Mouse (Mus musculus) CH12.LX (cell line): Measurements from ENCODE around the gene Sema6d. TPM values are rescaled to one million over a fixed set of nuclear protein-coding genes. Genes with fewer than 3 reads are reported as not detected.

Source experiments
- DNase-seq: peaks from one replicate; pipeline ENCODE4 v3.0.0-alpha.2; 2013; ENCODE audit errors: extremely low read depth
- H3K27ac ChIP-seq: 2 replicates; pipeline ENCODE4 v1.5.1; 2012; ENCODE audit warnings: low read depth, mild to moderate bottlenecking, control low read depth, moderate library complexity; ENCODE audit not compliant: insufficient read depth
- H3K27me3 ChIP-seq: replicated peaks from 2 replicates; pipeline ENCODE3; 2012; ENCODE audit warnings: inconsistent platforms
- H3K36me3 ChIP-seq, 2 experiments: replicated peaks in 1 of 2; 2 replicates each; pipeline versions ENCODE3 to v1.6.1; 2012; ENCODE audit warnings: inconsistent platforms in 1 of 2, low read length in 1 of 2, mild to moderate bottlenecking in 1 of 2, mixed read lengths in 1 of 2, moderate library complexity in 1 of 2; ENCODE audit not compliant: control insufficient read depth in 1 of 2, insufficient read depth in 1 of 2
- H3K4me1 ChIP-seq, 2 experiments: 2 replicates each; pipeline ENCODE4 v1.6.1; 2012; ENCODE audit warnings: inconsistent platforms in 1 of 2, moderate library complexity in 1 of 2; ENCODE audit not compliant: insufficient read depth in 2 of 2, control insufficient read depth in 1 of 2
- H3K4me2 ChIP-seq: 2 replicates; pipeline ENCODE4 v1.6.1; 2012; ENCODE audit warnings: low read depth, mild to moderate bottlenecking, control low read depth; ENCODE audit not compliant: poor library complexity, insufficient read depth, severe bottlenecking
- H3K4me3 ChIP-seq, 3 experiments: fragments of 150-350 bp in 1 of 3; sonication (generic) in 1 of 3; replicated peaks in 1 of 3; 2 replicates each; pipeline versions ENCODE3 to v1.5.1; 2011 to 2012; ENCODE audit warnings: low read depth in 2 of 3, low read length in 2 of 3, mild to moderate bottlenecking in 2 of 3, moderate library complexity in 2 of 3, control low read depth in 1 of 3, improper control_type of control experiment in 1 of 3, inconsistent platforms in 1 of 3, mixed read lengths in 1 of 3; ENCODE audit not compliant: poor library complexity in 1 of 3
- H3K79me2 ChIP-seq: replicated peaks from 2 replicates; pipeline ENCODE4 v1.6.1; 2012; ENCODE audit warnings: mild to moderate bottlenecking, moderate library complexity; ENCODE audit not compliant: control insufficient read depth, poor library complexity, insufficient read depth, severe bottlenecking; ENCODE audit errors: extremely low read depth
- H3K9ac ChIP-seq: 2 replicates; pipeline ENCODE4 v1.6.1; 2012; ENCODE audit warnings: low read depth, mild to moderate bottlenecking, control low read depth, moderate library complexity; ENCODE audit not compliant: insufficient read depth
- H3K9me3 ChIP-seq: replicated peaks from 2 replicates; pipeline ENCODE3; 2012; ENCODE audit warnings: low read length, inconsistent platforms, mixed read lengths
- BHLHE40 ChIP-seq: IDR thresholded peaks from 2 replicates; pipeline ENCODE4 v1.6.1; 2011; ENCODE audit warnings: mild to moderate bottlenecking, low read depth, low read length, improper control_type of control experiment
- CHD1 ChIP-seq: IDR thresholded peaks from 2 replicates; pipeline ENCODE4 v1.6.1; 2012; ENCODE audit warnings: low read depth, low read length, improper control_type of control experiment, inconsistent platforms
- E2F4 ChIP-seq: IDR thresholded peaks from 2 replicates; pipeline ENCODE4 v1.6.1; 2011; ENCODE audit warnings: low read depth, low read length, improper control_type of control experiment; ENCODE audit not compliant: insufficient replicate concordance
- ETS1 ChIP-seq: conservative IDR thresholded peaks from 2 replicates; pipeline ENCODE4 v1.6.1; 2012; ENCODE audit warnings: low read depth, mild to moderate bottlenecking, inconsistent platforms, low read length, improper control_type of control experiment, moderate library complexity
- KAT2A ChIP-seq: IDR thresholded peaks from 2 replicates; pipeline ENCODE4 v1.6.1; 2012; ENCODE audit warnings: low read length, improper control_type of control experiment, inconsistent platforms; ENCODE audit not compliant: insufficient replicate concordance
- MAFK ChIP-seq: IDR thresholded peaks from 2 replicates; pipeline ENCODE4 v1.6.1; 2011; ENCODE audit warnings: low read length, improper control_type of control experiment; ENCODE audit not compliant: insufficient replicate concordance
- MAX ChIP-seq: IDR thresholded peaks from 2 replicates; pipeline ENCODE4 v1.6.1; 2011; ENCODE audit warnings: low read length, improper control_type of control experiment
- MXI1 ChIP-seq: IDR thresholded peaks from 2 replicates; pipeline ENCODE4 v1.6.1; 2011; ENCODE audit warnings: mild to moderate bottlenecking, low read depth, low read length, improper control_type of control experiment
- POLR2A ChIP-seq: IDR thresholded peaks from 2 replicates; pipeline ENCODE4 v1.6.1; 2011; ENCODE audit warnings: low read depth, mild to moderate bottlenecking, improper control_type of control experiment, low read length
- POLR2AphosphoS2 ChIP-seq: IDR thresholded peaks from 2 replicates; pipeline ENCODE4 v1.6.1; 2011; ENCODE audit warnings: low read depth, low read length, improper control_type of control experiment
- RCOR1 ChIP-seq: conservative IDR thresholded peaks from 2 replicates; pipeline ENCODE4 v1.6.1; 2012; ENCODE audit warnings: low read depth, mild to moderate bottlenecking, inconsistent platforms, low read length, improper control_type of control experiment
- SIN3A ChIP-seq: IDR thresholded peaks from 2 replicates; pipeline ENCODE4 v1.6.1; 2012; ENCODE audit warnings: low read length, improper control_type of control experiment, inconsistent platforms
- SMC3 ChIP-seq: IDR thresholded peaks from 2 replicates; pipeline ENCODE4 v1.6.1; 2011; ENCODE audit warnings: low read depth, low read length, improper control_type of control experiment
- TCF12 ChIP-seq: IDR thresholded peaks from 2 replicates; pipeline ENCODE4 v1.6.1; 2014; ENCODE audit warnings: low read depth, mild to moderate bottlenecking, inconsistent platforms, low read length, improper control_type of control experiment
- UBTF ChIP-seq: IDR thresholded peaks from 2 replicates; pipeline ENCODE4 v1.6.1; 2012; ENCODE audit warnings: low read depth, mild to moderate bottlenecking, inconsistent platforms, low read length, improper control_type of control experiment, moderate library complexity
- ZC3H11A ChIP-seq: IDR thresholded peaks from 2 replicates; pipeline ENCODE4 v1.6.1; 2012; ENCODE audit warnings: low read depth, mild to moderate bottlenecking, inconsistent platforms, low read length, improper control_type of control experiment
- ZMIZ1 ChIP-seq: IDR thresholded peaks from 2 replicates; pipeline ENCODE4 v1.6.1; 2012; ENCODE audit warnings: low read depth, mild to moderate bottlenecking, inconsistent platforms, low read length, improper control_type of control experiment
- ZNF384 ChIP-seq: IDR thresholded peaks from 2 replicates; pipeline ENCODE4 v1.6.1; 2012; ENCODE audit warnings: low read depth, low read length, improper control_type of control experiment, inconsistent platforms
- dilution Hi-C: fragments of 300-500 bp; cut with MboI; formaldehyde crosslinking; loops from 2 replicates; pipeline ENCODE4 v1.14.3; 2020; ENCODE audit warnings: low sequenced_read_pairs; ENCODE audit not compliant: extremely low pct_unique_long_range_greater_than_20kb, extremely low pct_ligation_motif_present
- in situ Hi-C: fragments of 300-500 bp; cut with MboI; formaldehyde crosslinking; loops from 3 replicates; pipeline ENCODE4 v1.14.3; 2019; ENCODE audit warnings: low sequenced_read_pairs, low pct_ligation_motif_present, low pct_unique_long_range_greater_than_20kb, mixed read lengths
- polyA plus RNA-seq: library from polyadenylated mRNA; unstranded; fragments of >175 nt; gene quantifications from 2 replicates; pipeline ENCODE4 v1.2.1, GENCODE M21; 2012; ENCODE audit warnings: low read depth; ENCODE audit not compliant: insufficient read length
- total RNA-seq, 2 experiments: library from RNA; depleted of rRNA; stranded (reverse); fragments of 300-350 nt in 1 of 2; fragments of >200 nt in 1 of 2; gene quantifications; 2 replicates each; pipeline ENCODE4 v1.2.3; 2012 to 2014

The Sema6d gene
- total and polyA plus RNA-seq, 3 experiments: not detected

DNA sequence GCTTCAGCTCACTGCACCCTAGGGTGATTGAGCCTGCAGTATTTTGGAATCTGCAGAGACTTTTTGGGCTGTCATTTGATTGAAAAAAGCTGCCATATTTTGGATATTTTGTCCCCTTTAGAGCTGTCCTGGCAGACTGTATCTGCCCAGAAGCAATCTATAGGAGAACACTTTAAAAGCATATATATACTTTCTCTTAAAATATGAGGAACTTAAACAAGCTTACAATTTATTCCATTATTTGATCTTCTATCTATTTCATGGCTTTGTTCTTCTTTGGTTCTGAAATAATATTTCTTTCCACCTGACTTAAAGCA is 11.4 kb downstream of the Sema6d start:
- H3K27ac ChIP-seq: no peak overlapping the region
- no peaks in the 10 kb centered on the region for H3K4me1 ChIP-seq
- H3K9ac ChIP-seq: no peak overlapping the region
- H3K4me2 ChIP-seq: no peak overlapping the region
- DNase-seq: no peak
- dilution Hi-C loops (no loop called here), in situ Hi-C loops (no loop called here)
- H3K79me2 ChIP-seq: no peaks in the 10 kb centered on the region
- H3K4me3 ChIP-seq: no peak overlapping the region
- H3K36me3 ChIP-seq: no peaks in the 10 kb centered on the region
- H3K9me3 ChIP-seq: peaks cover 37% of the 10 kb centered on the region
- H3K27me3 ChIP-seq: no peaks in the 10 kb centered on the region
- TF ChIP-seq ETS1 (no peak), MAX (no peak), BHLHE40 (no peak), ZMIZ1 (no peak)

DNA sequence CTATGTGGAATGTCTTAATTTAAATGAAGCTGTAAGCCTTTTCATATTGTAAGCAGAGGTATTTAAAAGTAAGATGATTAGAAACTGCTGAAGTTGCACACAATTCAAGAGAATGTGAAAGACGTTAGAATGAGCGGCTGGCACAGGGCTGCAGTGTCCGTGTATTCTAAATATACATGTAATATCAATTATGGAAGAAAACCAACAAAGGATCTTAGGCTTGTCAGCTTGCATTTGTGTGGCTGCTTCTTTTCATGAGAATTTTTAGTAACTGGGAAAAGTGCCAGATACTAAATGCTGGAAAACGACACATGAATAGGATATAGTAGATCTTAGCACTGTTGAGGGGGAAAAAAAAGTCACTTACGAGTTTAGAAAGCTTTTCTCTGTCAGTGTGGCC is 11.8 kb downstream of the Sema6d start:
- no peaks in the 10 kb centered on the region for H3K27me3 ChIP-seq
- DNase-seq: no peak
- dilution Hi-C loops: no loop called here
- H3K27ac ChIP-seq: no peak overlapping the region
- peaks cover 37% of the 10 kb centered on the region for H3K9me3 ChIP-seq
- H3K9ac ChIP-seq: no peak overlapping the region
- H3K79me2 ChIP-seq: no peaks in the 10 kb centered on the region
- no peak overlapping the region for H3K4me3 ChIP-seq
- no peak for TF ChIP-seq MAFK
- no peak for TF ChIP-seq UBTF
- TF ChIP-seq ZNF384: no peak
- no peak for TF ChIP-seq KAT2A
- no peaks in the 10 kb centered on the region for H3K36me3 ChIP-seq
- in situ Hi-C loops: no loop called here
- no peaks in the 10 kb centered on the region for H3K4me1 ChIP-seq
- no peak overlapping the region for H3K4me2 ChIP-seq

DNA sequence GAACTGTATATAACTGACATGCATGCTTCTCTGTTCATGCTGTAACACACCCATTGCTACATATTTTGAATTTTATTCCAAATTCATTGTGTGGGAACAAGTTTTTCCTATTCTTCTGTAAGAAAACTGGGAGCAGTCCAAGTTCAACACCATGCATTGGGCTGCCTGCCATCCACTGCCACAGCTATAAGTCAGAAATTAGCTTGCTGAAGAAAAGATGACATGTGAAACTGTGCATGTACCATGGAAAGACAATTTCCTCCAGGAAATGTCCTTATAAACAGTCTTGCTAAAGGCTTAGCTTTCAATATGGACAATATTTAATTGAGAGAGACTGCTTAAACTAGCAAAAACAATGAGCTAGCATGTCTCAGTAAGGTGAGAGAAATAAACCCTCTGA is 13.5 kb downstream of the Sema6d start:
- Histone ChIP-seq H3K4me3 (no peak overlapping the region), H3K4me1 (no peaks in the 10 kb centered on the region), H3K27ac (no peak overlapping the region), H3K36me3 (no peaks in the 10 kb centered on the region), H3K9ac (no peak overlapping the region), H3K27me3 (no peaks in the 10 kb centered on the region), H3K9me3 (peaks cover 41% of the 10 kb centered on the region), H3K4me2 (no peak overlapping the region), H3K79me2 (no peaks in the 10 kb centered on the region)
- TF ChIP-seq ZMIZ1: no peak
- no peak for TF ChIP-seq BHLHE40
- TF ChIP-seq RCOR1: no peak
- no peak for TF ChIP-seq ETS1
- TF ChIP-seq POLR2AphosphoS2: no peak
- TF ChIP-seq SIN3A: no peak
- no peak for TF ChIP-seq MAX
- TF ChIP-seq E2F4: no peak
- no peak for TF ChIP-seq POLR2A
- TF ChIP-seq ZC3H11A: no peak
- TF ChIP-seq MAFK: no peak
- TF ChIP-seq TCF12: no peak
- TF ChIP-seq CHD1: no peak
- TF ChIP-seq SMC3: no peak
- TF ChIP-seq MXI1: no peak
- in situ Hi-C loops (no loop called here), dilution Hi-C loops (no loop called here)
- DNase-seq: no peak
